Mouse (Mus musculus) forebrain, embryonic 16.5 days (tissue): ENCODE data around the gene Rab3gap2. TPM values are rescaled to one million over a fixed set of nuclear protein-coding genes. Genes with fewer than 3 reads are reported as not detected.

Source experiments
- ATAC-seq: fragments of 200-750 bp; cut with Nextera tagmentation; 2 replicates; pipeline ENCODE4 v1.8.0; 2017; ENCODE audit warnings: mild to moderate bottlenecking, moderate library complexity
- H3K27ac ChIP-seq: fragments of 300-500 bp; sonication (generic); 2 replicates; pipeline ENCODE4 v1.5.1; 2014; ENCODE audit warnings: low read length, control low read depth
- H3K27me3 ChIP-seq: fragments of 300-500 bp; sonication (generic); replicated peaks from 2 replicates; pipeline ENCODE4 v1.6.1; 2014; ENCODE audit warnings: low read length; ENCODE audit not compliant: control insufficient read depth, insufficient read depth
- H3K36me3 ChIP-seq: fragments of 300-500 bp; sonication (generic); 2 replicates; pipeline ENCODE4 v1.6.1; 2014; ENCODE audit not compliant: control insufficient read depth, insufficient read depth
- H3K4me1 ChIP-seq: fragments of 300-500 bp; sonication (generic); replicated peaks from 2 replicates; pipeline ENCODE4 v1.6.1; 2014; ENCODE audit warnings: low read length; ENCODE audit not compliant: control insufficient read depth, insufficient read depth
- H3K4me2 ChIP-seq: fragments of 300-500 bp; sonication (generic); 2 replicates; pipeline ENCODE4 v1.6.1; 2014; ENCODE audit warnings: mild to moderate bottlenecking, low read length, control low read depth
- H3K4me3 ChIP-seq: fragments of 300-500 bp; sonication (generic); replicated peaks from 2 replicates; pipeline ENCODE4 v1.5.1; 2014; ENCODE audit warnings: mild to moderate bottlenecking, low read length, control low read depth
- H3K9ac ChIP-seq: fragments of 300-500 bp; sonication (generic); replicated peaks from 2 replicates; pipeline ENCODE4 v1.6.1; 2014; ENCODE audit warnings: low read depth, low read length, control low read depth
- H3K9me3 ChIP-seq: fragments of 300-500 bp; sonication (generic); 2 replicates; pipeline ENCODE4 v1.6.1; 2016; ENCODE audit warnings: low read length; ENCODE audit not compliant: control insufficient read depth
- WGBS: fragments of 180-500 bp; shearing (Covaris S2); extraction: QIAGEN DNeasy Blood & Tissue Kit; methylation state at CpG from one replicate; pipeline ENCODE4 v1.1.7; 2014; 5-methylcytosine and 5-hydroxymethylcytosine counted together
- microRNA counts: library from miRNA; unstranded; fragments of <30 nt; microRNA quantifications from one replicate; lab custom pipeline; 2016
- microRNA-seq: library from miRNA; unstranded; fragments of <30 nt; microRNA quantifications from one replicate; pipeline ENCODE4, GENCODE M21; 2017
- polyA plus RNA-seq: library from polyadenylated mRNA; unstranded; fragments of >200 nt; fragmentation: Nextera tagmentation; extraction: Ambion mirVana; gene quantifications from 2 replicates; pipeline ENCODE4 v1.2.1, GENCODE M21; 2015

Gene Rab3gap2
- polyA plus RNA-seq, 1 experiment from 2014 or later = 30.2 TPM

GRCm38 (mm10) chr1:185329851-185330250 lies 125.9 kb downstream of the Rab3gap2 start:
- Histone ChIP-seq H3K27me3 (no peaks in the 10 kb centered on the region), H3K36me3 (peaks cover 5% of the 10 kb centered on the region), H3K27ac (no peak overlapping the region), H3K4me1 (peaks cover 24% of the 10 kb centered on the region), H3K9ac (no peak overlapping the region), H3K4me3 (no peak overlapping the region; the same call in 1 of the 2 replicates), H3K4me2 (peak overlapping the region; percentile 74), H3K9me3 (no peaks in the 10 kb centered on the region)
- 91% methylated on average over 8 of the region's 8 CpGs for WGBS
- no peak for ATAC-seq

- Histone ChIP-seq H3K4me2 (0 out of 2 replicates have a peak overlapping the region, but pooled peaks have one; percentile 25), H3K4me1 (peaks cover 26% of the 10 kb centered on the region), H3K9ac (no peak overlapping the region), H3K9me3 (no peaks in the 10 kb centered on the region), H3K36me3 (no peaks in the 10 kb centered on the region), H3K4me3 (no peak overlapping the region), H3K27ac (no peak overlapping the region), H3K27me3 (no peaks in the 10 kb centered on the region)
- ATAC-seq = no peak
- 47% methylated on average over 5 of the region's 5 CpGs for WGBS
These were observed 127.4 kb downstream of the Rab3gap2 start for GRCm38 (mm10) chr1:185331364-185331763.

DNA sequence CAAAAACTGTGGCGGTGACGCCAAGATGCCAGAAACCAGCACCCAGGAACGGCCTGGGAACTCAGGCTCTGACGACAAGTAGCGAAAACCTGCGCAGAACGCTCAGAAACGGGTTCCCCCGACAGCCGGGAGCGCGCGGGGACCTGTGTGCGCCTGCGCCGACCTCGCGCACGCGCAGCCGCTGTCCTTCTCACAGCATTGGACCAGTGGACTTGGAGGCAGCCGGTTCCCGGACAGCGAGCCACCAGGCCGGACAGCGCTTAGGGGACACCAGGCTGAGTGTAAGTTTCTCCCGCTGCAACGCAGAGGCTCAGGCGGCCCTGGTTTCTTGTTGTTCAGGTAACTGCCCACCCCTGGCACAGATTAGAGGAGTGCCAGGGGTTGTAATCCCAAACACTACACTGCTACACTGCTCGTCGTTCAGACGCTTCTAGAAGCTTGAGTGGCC lies 128.1 kb downstream of the Rab3gap2 start, which contains the start of gene Bpnt1:
Gene Bpnt1 (plus strand): TSS at position 167 of the 448 bp plus-strand sequence.
- Histone ChIP-seq H3K9ac (peak within 1 kb of the TSS; percentile 89), H3K4me2 (peak within 1 kb of the TSS; percentile 68), H3K27me3 (no peaks in the 10 kb centered on the region), H3K4me1 (peaks cover 26% of the 10 kb centered on the region), H3K4me3 (peak within 1 kb of the TSS; percentile 91), H3K36me3 (no peaks in the 10 kb centered on the region), H3K27ac (peak within 1 kb of the TSS; percentile 89), H3K9me3 (no peaks in the 10 kb centered on the region)
- WGBS = 0% methylated on average over 32 of the region's 32 CpGs
- peak; percentile 84 for ATAC-seq

GRCm38 (mm10) chr1:185333651-185334050 lies 129.7 kb downstream of the Rab3gap2 start:
- Histone ChIP-seq H3K9ac (no peak overlapping the region), H3K4me1 (peaks cover 21% of the 10 kb centered on the region), H3K36me3 (peaks cover 3% of the 10 kb centered on the region; the same call in 1 of the 2 replicates), H3K27me3 (no peaks in the 10 kb centered on the region), H3K9me3 (no peaks in the 10 kb centered on the region), H3K27ac (no peak overlapping the region), H3K4me2 (no peak overlapping the region), H3K4me3 (no peak overlapping the region)
- 93% methylated on average over 5 of the region's 5 CpGs for WGBS
- no peak for ATAC-seq

- Histone ChIP-seq H3K9me3 (no peaks in the 10 kb centered on the region), H3K36me3 (peaks cover 3% of the 10 kb centered on the region; the same call in 1 of the 2 replicates), H3K4me1 (peaks cover 21% of the 10 kb centered on the region), H3K27ac (no peak overlapping the region), H3K4me2 (no peak overlapping the region), H3K27me3 (no peaks in the 10 kb centered on the region), H3K9ac (no peak overlapping the region), H3K4me3 (no peak overlapping the region)
- WGBS = 72% methylated on average over 4 of the region's 4 CpGs
- ATAC-seq = no peak
These were observed 130.2 kb downstream of the Rab3gap2 start for GRCm38 (mm10) chr1:185334136-185334535.

GRCm38 (mm10) chr1:185335231-185335765 lies 131.4 kb downstream of the Rab3gap2 start:
- 66% methylated on average over 6 of the region's 6 CpGs for WGBS
- no peak overlapping the region for H3K4me3 ChIP-seq

More at GRCm38 (mm10) chr1:185335231-185335765, 131.4 kb downstream of the Rab3gap2 start:
- Histone ChIP-seq H3K36me3 (peaks cover 6% of the 10 kb centered on the region), H3K27ac (no peak overlapping the region), H3K4me2 (no peak overlapping the region), H3K9me3 (no peaks in the 10 kb centered on the region), H3K4me1 (peaks cover 16% of the 10 kb centered on the region), H3K9ac (no peak overlapping the region), H3K27me3 (no peaks in the 10 kb centered on the region)
- ATAC-seq = no peak

MicroRNAs within 50 kb of the gene (microRNA counts, 519-probe panel; counts per million panel counts)
- 2,206 counts per million, percentile 45 among the panel's probes with 10 or more counts for microRNA mmu-miR-194 (lab: Ali Mortazavi, UCI)
- 681 counts per million, percentile 2 among the panel's probes with 10 or more counts for microRNA mmu-miR-664 (lab: Ali Mortazavi, UCI)

Small RNA genes within 50 kb of the gene (microRNA-seq; reads per million reads assigned to microRNA genes)
- 2.9 reads per million, percentile 10 among the genes with 10 or more reads in this experiment for gene Mir194-1
- gene Mir215 = 19.5 reads per million, percentile 34 among the genes with 10 or more reads in this experiment
- gene Mir664 = 16.6 reads per million, percentile 33 among the genes with 10 or more reads in this experiment

Other genes with a start within 250 kb of the Rab3gap2 start
- 12.9 and 15.0 TPM in 2 replicates for gene Mark1, start 204.5 kb upstream of the Rab3gap2 start, polyA plus RNA-seq
- gene Iars2, start 125.3 kb downstream of the Rab3gap2 start, polyA plus RNA-seq = 18.2 and 23.6 TPM in 2 replicates
- 33.9 and 43.2 TPM in 2 replicates for gene Bpnt1, start 128.0 kb downstream of the Rab3gap2 start, polyA plus RNA-seq
- 144 and 147 TPM in 2 replicates for gene Eprs, start 158.9 kb downstream of the Rab3gap2 start, polyA plus RNA-seq